Mouse (Mus musculus): Measurements from ENCODE around the gene Tk1. TPM values are rescaled to one million over a fixed set of nuclear protein-coding genes. Genes with fewer than 3 reads are reported as not detected.

Gene Tk1
- polyA plus RNA-seq, 1 experiment from 2014 or later, result 108 TPM

DNA sequence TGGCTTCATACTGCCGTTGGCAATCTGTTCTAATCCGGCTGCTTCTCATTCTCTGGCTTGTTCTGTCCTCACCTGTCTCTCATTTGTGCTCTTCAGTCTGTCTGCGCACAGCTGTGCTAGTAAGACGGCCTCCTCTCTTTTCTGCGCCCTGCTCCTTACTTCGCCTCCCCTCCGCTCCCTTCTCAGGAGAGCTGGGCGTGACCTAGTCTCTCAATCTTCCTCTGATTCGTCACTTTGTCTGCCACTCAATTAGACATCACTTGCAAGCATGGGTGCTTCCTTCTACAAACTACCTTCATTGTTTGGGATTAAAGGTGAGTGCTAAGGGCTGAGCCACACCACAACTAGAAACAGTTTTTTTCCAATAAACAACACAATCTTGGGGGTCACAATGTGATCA is 28.3 kb upstream of the Tk1 start:
- no peaks in the 10 kb centered on the region for H3K9me3 ChIP-seq (ENCODE audit: control insufficient read depth, low read length)
- DNase-seq (ENCODE audit: low spot score), result no peak
- no peak overlapping the region for H3K4me2 ChIP-seq (ENCODE audit: low read depth, low read length)
- no peak overlapping the region for H3K9ac ChIP-seq (ENCODE audit: low read depth, low read length)
- no peak overlapping the region for H3K4me3 ChIP-seq (ENCODE audit: low read depth, low read length)
- WGBS, result 86% methylated on average over 9 of the region's 9 CpGs
- H3K4me1 ChIP-seq (ENCODE audit: control insufficient read depth, insufficient read depth, low read length), result peaks cover 8% of the 10 kb centered on the region; the same call in 1 of the 2 replicates
- ATAC-seq (ENCODE audit: low read depth), result no peak
- no peak overlapping the region for H3K27ac ChIP-seq (replicated peaks; ENCODE audit: low read depth, low read length)
- H3K36me3 ChIP-seq (ENCODE audit: control insufficient read depth, insufficient read depth, low read length), result peaks cover 57% of the 10 kb centered on the region
- peaks cover 1% of the 10 kb centered on the region; the same call in 1 of the 2 replicates for H3K27me3 ChIP-seq (replicated peaks; ENCODE audit: control insufficient read depth, insufficient read depth, low read length)

GRCm38 (mm10) chr11:117852875-117853274 is 27.0 kb upstream of the Tk1 start:
- no peak overlapping the region for H3K9ac ChIP-seq (ENCODE audit: low read depth, low read length)
- no peaks in the 10 kb centered on the region for H3K9me3 ChIP-seq (ENCODE audit: control insufficient read depth, low read length)
- no peak overlapping the region for H3K4me2 ChIP-seq (ENCODE audit: low read depth, low read length)
- no peaks in the 10 kb centered on the region for H3K27me3 ChIP-seq (replicated peaks; ENCODE audit: control insufficient read depth, insufficient read depth, low read length)
- peaks cover 15% of the 10 kb centered on the region for H3K4me1 ChIP-seq (ENCODE audit: control insufficient read depth, insufficient read depth, low read length)
- no peak overlapping the region for H3K4me3 ChIP-seq (ENCODE audit: low read depth, low read length)
- WGBS, result 91% methylated on average over 3 of the region's 3 CpGs
- DNase-seq (ENCODE audit: low spot score) (no peak), ATAC-seq (ENCODE audit: low read depth) (no peak)
- H3K27ac ChIP-seq (replicated peaks; ENCODE audit: low read depth, low read length), result no peak overlapping the region
- peaks cover 57% of the 10 kb centered on the region for H3K36me3 ChIP-seq (ENCODE audit: control insufficient read depth, insufficient read depth, low read length)

DNA sequence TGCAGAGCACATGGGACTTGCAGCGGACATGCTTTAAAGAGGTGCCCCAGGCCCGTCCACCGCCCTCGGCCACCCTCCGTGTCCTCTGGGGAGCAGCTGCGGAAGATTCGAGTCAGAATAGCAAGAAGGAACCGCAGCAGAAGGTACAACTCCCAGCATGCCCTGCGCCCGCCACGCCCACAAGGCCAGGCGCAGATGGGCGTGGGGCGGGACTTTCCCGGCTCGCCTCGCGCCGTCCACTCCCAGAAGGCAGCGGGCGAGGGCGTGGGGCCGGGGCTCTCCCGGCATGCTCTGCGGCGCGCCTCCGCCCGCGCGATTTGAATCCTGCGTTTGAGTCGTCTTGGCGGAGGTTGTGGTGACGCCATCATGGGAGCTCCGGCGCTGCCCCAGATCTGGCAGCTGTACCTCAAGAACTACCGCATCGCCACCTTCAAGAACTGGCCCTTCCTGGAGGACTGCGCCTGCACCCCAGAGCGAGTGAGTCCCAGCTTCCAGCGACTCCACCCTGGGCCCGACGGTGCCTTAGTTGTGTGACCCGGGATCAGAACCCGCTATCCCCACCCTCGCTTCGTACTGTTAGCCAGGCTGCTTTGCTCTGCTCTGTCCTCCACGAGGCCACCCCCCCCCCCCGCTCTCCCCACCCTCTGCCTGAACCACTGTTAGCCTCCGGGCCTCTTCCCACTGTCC is 23.2 kb upstream of the Tk1 start, which contains the start of gene Birc5:
Birc5 (plus strand) TSS at position 267 of the 687 bp plus-strand sequence.
- 0% methylated on average over 25 of the region's 51 CpGs for WGBS
- H3K9me3 ChIP-seq (ENCODE audit: control insufficient read depth, low read length), result no peaks in the 10 kb centered on the region

GRCm38 (mm10) chr11:117848271-117848984 is 22.5 kb upstream of the Tk1 start:
- Histone ChIP-seq H3K9ac (ENCODE audit: low read depth, low read length) (peak overlapping the region; percentile 77), H3K27me3 (replicated peaks; ENCODE audit: control insufficient read depth, insufficient read depth, low read length) (no peaks in the 10 kb centered on the region), H3K4me2 (ENCODE audit: low read depth, low read length) (peak overlapping the region; percentile 89), H3K27ac (replicated peaks; ENCODE audit: low read depth, low read length) (peak overlapping the region; percentile 96), H3K4me3 (ENCODE audit: low read depth, low read length) (peak overlapping the region; percentile 58), H3K36me3 (ENCODE audit: control insufficient read depth, insufficient read depth, low read length) (peaks cover 17% of the 10 kb centered on the region), H3K4me1 (ENCODE audit: control insufficient read depth, insufficient read depth, low read length) (peaks cover 17% of the 10 kb centered on the region), H3K9me3 (ENCODE audit: control insufficient read depth, low read length) (no peaks in the 10 kb centered on the region)
- WGBS, result 4% methylated on average over 17 of the region's 19 CpGs
- DNase-seq (ENCODE audit: low spot score) (no peak), ATAC-seq (ENCODE audit: low read depth) (peak; percentile 86)

More for the DNA sequence above, 23.2 kb upstream of the Tk1 start, which contains the start of gene Birc5:
- peak within 1 kb of the TSS; percentile 96 for H3K27ac ChIP-seq (replicated peaks; ENCODE audit: low read depth, low read length)
- peak within 1 kb of the TSS; percentile 58 for H3K4me3 ChIP-seq (ENCODE audit: low read depth, low read length)
- peak within 1 kb of the TSS; percentile 89 for H3K4me2 ChIP-seq (ENCODE audit: low read depth, low read length)
- peaks cover 17% of the 10 kb centered on the region for H3K4me1 ChIP-seq (ENCODE audit: control insufficient read depth, insufficient read depth, low read length)
- H3K9ac ChIP-seq (ENCODE audit: low read depth, low read length), result peak within 1 kb of the TSS; percentile 77
- peaks cover 23% of the 10 kb centered on the region for H3K36me3 ChIP-seq (ENCODE audit: control insufficient read depth, insufficient read depth, low read length)
- H3K27me3 ChIP-seq (replicated peaks; ENCODE audit: control insufficient read depth, insufficient read depth, low read length), result no peaks in the 10 kb centered on the region
- DNase-seq (ENCODE audit: low spot score) (peak; percentile 98), ATAC-seq (ENCODE audit: low read depth) (peak; percentile 95)

DNA sequence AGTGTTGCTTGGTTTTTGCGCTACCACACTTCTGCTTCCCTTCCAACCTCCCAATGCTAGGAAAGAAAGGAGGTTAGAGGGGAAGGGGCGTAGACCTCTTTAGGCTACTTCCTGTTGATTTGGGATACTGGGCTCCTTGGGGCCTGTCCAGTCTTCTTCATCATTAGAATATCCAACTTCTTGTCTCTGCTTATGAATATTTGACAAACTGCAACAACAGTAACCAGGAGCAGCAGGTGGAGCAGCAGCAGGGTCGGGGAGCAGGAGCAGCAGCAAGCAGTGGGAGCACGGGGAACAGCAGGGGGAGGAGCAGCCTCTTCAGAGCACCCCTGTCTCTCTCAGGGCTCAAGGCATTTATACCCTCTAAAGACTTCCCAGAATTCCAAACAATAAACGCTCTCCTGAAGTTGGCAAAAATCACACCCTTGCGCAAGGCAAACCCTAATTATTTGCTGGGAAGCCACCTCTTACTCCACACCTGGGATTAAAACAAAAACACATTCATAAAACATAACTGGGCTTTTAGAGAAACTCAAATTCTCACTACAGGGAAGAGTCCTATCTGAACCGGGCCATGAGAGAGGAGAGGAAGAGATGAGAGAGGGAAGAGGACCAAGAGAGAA is 21.8 kb upstream of the Tk1 start:
- ATAC-seq (ENCODE audit: low read depth), result no peak
- peak overlapping the region; percentile 77 for H3K9ac ChIP-seq (ENCODE audit: low read depth, low read length)
- peak overlapping the region; percentile 58 for H3K4me3 ChIP-seq (ENCODE audit: low read depth, low read length)
- peak overlapping the region; percentile 96 for H3K27ac ChIP-seq (replicated peaks; ENCODE audit: low read depth, low read length)
- H3K4me1 ChIP-seq (ENCODE audit: control insufficient read depth, insufficient read depth, low read length), result peaks cover 17% of the 10 kb centered on the region
- 72% methylated on average over 7 of the region's 7 CpGs for WGBS
- H3K27me3 ChIP-seq (replicated peaks; ENCODE audit: control insufficient read depth, insufficient read depth, low read length), result no peaks in the 10 kb centered on the region
- no peaks in the 10 kb centered on the region for H3K9me3 ChIP-seq (ENCODE audit: control insufficient read depth, low read length)
- no peak for DNase-seq (ENCODE audit: low spot score)
- peak overlapping the region; percentile 89 for H3K4me2 ChIP-seq (ENCODE audit: low read depth, low read length)
- H3K36me3 ChIP-seq (ENCODE audit: control insufficient read depth, insufficient read depth, low read length), result peaks cover 11% of the 10 kb centered on the region

- H3K4me1 ChIP-seq (ENCODE audit: control insufficient read depth, insufficient read depth, low read length), result peaks cover 17% of the 10 kb centered on the region
- H3K27ac ChIP-seq (replicated peaks; ENCODE audit: low read depth, low read length), result no peak overlapping the region
- H3K4me3 ChIP-seq (ENCODE audit: low read depth, low read length), result no peak overlapping the region
- DNase-seq (ENCODE audit: low spot score) (no peak), ATAC-seq (ENCODE audit: low read depth) (no peak)
- no peaks in the 10 kb centered on the region for H3K9me3 ChIP-seq (ENCODE audit: control insufficient read depth, low read length)
- H3K4me2 ChIP-seq (ENCODE audit: low read depth, low read length), result no peak overlapping the region
- H3K9ac ChIP-seq (ENCODE audit: low read depth, low read length), result no peak overlapping the region
- H3K36me3 ChIP-seq (ENCODE audit: control insufficient read depth, insufficient read depth, low read length), result 0 out of 2 replicates have a peak, but pooled peaks cover 2% of the 10 kb centered on the region
- WGBS, result 64% methylated on average over 5 of the region's 5 CpGs
- no peaks in the 10 kb centered on the region for H3K27me3 ChIP-seq (replicated peaks; ENCODE audit: control insufficient read depth, insufficient read depth, low read length)
Measured at GRCm38 (mm10) chr11:117846640-117847039, 20.7 kb upstream of the Tk1 start.

GRCm38 (mm10) chr11:117845651-117846050 is 19.8 kb upstream of the Tk1 start:
- 88% methylated on average over 2 of the region's 2 CpGs for WGBS
- Histone ChIP-seq H3K4me2 (ENCODE audit: low read depth, low read length) (no peak overlapping the region), H3K9ac (ENCODE audit: low read depth, low read length) (no peak overlapping the region), H3K27ac (replicated peaks; ENCODE audit: low read depth, low read length) (no peak overlapping the region), H3K4me1 (ENCODE audit: control insufficient read depth, insufficient read depth, low read length) (peaks cover 13% of the 10 kb centered on the region), H3K36me3 (ENCODE audit: control insufficient read depth, insufficient read depth, low read length) (no peaks in the 10 kb centered on the region), H3K4me3 (ENCODE audit: low read depth, low read length) (no peak overlapping the region), H3K9me3 (ENCODE audit: control insufficient read depth, low read length) (no peaks in the 10 kb centered on the region), H3K27me3 (replicated peaks; ENCODE audit: control insufficient read depth, insufficient read depth, low read length) (no peaks in the 10 kb centered on the region)
- ATAC-seq (ENCODE audit: low read depth) (no peak), DNase-seq (ENCODE audit: low spot score) (no peak)

- Histone ChIP-seq H3K4me3 (ENCODE audit: low read depth, low read length) (no peak overlapping the region), H3K9me3 (ENCODE audit: control insufficient read depth, low read length) (no peaks in the 10 kb centered on the region), H3K9ac (ENCODE audit: low read depth, low read length) (no peak overlapping the region), H3K27me3 (replicated peaks; ENCODE audit: control insufficient read depth, insufficient read depth, low read length) (no peaks in the 10 kb centered on the region), H3K4me1 (ENCODE audit: control insufficient read depth, insufficient read depth, low read length) (peaks cover 9% of the 10 kb centered on the region), H3K4me2 (ENCODE audit: low read depth, low read length) (no peak overlapping the region), H3K27ac (replicated peaks; ENCODE audit: low read depth, low read length) (no peak overlapping the region), H3K36me3 (ENCODE audit: control insufficient read depth, insufficient read depth, low read length) (no peaks in the 10 kb centered on the region)
- DNase-seq (ENCODE audit: low spot score) (peak; percentile 52), ATAC-seq (ENCODE audit: low read depth) (no peak)
- 59% methylated on average over 2 of the region's 2 CpGs for WGBS
Measured at GRCm38 (mm10) chr11:117844997-117845396, 19.1 kb upstream of the Tk1 start.
